Mouse (Mus musculus) megakaryocyte-erythroid progenitor cell, adult 5-6 weeks (primary cell): ENCODE data around the gene Gm28845. TPM values are rescaled to one million over a fixed set of nuclear protein-coding genes. Genes with fewer than 3 reads are reported as not detected.
A peak's percentile ranks its signal among the peaks of the same experiment; 100 is the strongest.

ENCODE experiments used
- ATAC-seq: replicated peaks from 2 replicates; pipeline ENCODE4 v1.8.0; 2016; ENCODE audit warnings: mild to moderate bottlenecking, inconsistent platforms; ENCODE audit not compliant: severe bottlenecking, poor library complexity, low FRiP score, low TSS enrichment
- total RNA-seq, 2 experiments: library from RNA; stranded (forward) in 1 of 2; stranded (reverse) in 1 of 2; fragments of 200-1000, 215-1000 nt in 1 of 2; fragments of >200 nt in 1 of 2; fragmentation: Nextera tagmentation in 1 of 2; gene quantifications; 2 replicates each; pipeline ENCODE4 v1.2.3; 2014 to 2017

Gene Gm28845
- total RNA-seq (2014; fragmentation: Nextera tagmentation) (not detected in 2 replicates), total RNA-seq (2017) (not detected in 2 replicates)

DNA sequence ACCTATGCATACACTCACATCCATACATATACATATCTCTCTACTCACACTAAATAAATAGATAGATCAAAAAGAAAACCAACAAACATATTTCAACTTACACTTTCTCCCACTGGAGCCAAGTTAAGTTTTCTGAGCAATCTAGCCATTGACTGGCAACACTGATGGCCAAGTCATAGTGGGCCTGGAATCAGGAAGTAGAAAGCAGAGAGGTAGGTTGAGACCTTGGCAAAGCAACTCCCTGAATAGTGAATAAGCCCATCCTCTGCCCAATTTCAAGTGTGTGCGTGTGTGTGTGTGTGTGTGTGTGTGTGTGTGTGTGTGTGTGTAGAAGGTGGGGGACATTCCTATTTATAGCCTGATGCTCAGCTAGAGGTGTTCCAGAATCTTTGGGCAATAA, at the start of gene Gm28845:
Gene Gm28845, minus strand, starts transcription at position 121 of the 400 bp plus-strand sequence.
- no peak for ATAC-seq

DNA sequence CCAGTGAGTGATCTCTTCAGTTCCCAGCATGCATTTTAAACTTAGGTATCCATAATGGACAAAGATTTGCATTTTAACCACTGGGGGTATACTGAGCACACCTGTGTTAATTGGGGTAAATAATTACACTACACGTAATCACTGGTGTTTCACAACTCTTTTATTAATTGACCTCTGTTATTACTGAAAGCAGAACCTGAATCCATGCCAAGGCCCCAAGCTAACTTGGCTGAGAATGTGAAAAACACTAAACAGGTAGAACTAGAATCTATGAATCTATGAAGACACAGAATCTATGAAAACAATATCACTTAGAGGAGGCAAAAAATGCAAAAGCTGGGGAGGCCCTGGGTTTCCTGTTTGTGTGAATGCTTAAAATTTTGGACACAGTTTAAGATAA, 48.1 kb upstream of the Gm28845 start:
- ATAC-seq: no peak

DNA sequence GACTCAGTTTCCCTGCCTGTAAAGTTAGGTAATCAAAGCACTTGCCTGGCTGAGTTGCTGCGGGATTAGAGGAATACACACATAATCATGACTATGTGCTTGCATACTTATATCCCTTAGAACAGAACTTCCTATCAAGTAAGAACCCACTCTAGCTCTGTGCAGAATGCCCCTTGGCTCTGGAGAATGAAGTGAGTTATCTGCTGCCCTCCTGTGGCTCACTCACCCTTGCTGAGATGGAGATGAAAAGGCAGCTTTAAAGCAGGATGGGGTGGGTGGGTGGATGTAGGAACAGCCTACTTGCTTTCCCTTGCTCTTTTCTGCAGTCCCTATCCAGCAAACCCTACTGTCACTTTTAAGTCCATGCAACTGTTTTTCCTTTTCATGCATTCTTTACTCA, 42.9 kb upstream of the Gm28845 start:
- no peak for ATAC-seq

DNA sequence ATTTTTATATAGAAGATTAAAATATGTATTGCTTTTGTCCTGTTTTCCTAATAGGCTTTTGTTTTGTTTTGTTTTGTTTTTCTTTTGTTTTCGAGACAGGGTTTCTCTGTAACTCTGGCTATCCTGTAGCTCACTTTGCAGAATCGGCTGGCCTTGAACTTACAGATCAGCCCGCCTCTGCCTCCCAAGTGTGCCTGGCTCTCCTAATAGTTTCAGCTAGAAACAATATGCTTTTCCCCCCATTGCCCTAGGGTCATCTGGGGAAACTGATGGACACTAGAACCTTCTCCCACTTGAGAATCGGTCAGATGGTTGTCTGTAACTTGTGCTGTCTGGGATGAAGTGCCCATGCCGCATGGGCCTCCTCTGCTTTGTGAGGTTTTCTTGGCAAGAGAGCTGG, 36.8 kb upstream of the Gm28845 start:
- ATAC-seq: no peak

DNA sequence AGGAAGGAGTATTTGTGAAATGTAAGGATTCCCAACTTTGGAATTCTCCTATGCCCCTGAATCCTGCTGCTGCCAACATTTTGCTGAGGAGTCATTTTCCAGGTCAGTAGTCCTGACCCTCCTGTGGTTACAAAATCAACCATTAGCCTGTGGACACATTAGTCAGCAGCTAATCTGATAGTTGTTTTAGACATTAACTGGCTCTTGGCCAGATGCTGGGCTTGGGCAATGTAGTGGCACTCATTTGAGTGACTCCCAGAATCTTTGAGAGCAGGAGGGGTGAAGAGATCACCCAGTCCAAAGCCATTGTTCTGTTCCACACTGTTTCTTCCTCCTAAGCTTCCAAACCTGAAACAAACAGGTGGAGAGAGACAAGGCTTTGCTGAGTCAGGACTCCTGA, 35.5 kb upstream of the Gm28845 start:
- no peak for ATAC-seq

DNA sequence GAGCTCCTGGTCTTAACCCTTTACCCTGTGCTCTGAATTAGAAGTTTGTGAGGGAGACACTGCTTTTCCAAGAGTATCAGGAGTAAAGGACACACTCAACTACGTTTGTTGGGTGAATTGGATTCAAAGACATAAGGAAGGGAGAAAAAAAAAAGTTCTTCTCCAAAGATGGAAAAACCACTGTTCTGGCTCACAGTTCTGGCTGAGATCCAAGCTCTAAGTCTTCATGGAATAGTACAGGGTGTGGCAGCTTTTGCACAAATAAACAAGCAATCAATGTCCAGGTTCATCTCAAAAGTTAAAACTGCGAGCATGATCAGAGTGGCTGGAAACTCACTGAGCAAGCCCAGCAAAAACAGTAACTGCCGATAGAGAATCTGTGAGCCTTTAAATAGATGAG, 28.6 kb upstream of the Gm28845 start:
- ATAC-seq: no peak

DNA sequence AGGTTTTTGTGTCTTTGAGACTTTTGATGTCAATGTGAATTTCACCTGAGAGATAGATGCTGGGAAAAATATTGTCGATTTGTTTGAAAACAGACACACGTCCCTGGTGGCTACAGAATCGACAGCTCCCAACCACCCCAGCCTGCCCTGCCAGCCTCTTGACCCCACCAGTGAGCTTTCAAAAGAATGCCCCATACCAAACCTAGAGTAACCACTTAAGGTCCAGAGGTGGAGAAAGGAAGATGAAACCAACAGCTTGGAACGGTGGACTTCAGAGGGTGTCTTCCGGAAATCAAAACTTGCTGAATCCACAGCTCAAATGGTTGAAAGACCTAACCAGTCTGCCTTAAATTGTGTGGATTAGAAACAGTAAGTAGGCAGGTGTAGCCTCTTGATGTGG, 28.0 kb upstream of the Gm28845 start:
- no peak for ATAC-seq

DNA sequence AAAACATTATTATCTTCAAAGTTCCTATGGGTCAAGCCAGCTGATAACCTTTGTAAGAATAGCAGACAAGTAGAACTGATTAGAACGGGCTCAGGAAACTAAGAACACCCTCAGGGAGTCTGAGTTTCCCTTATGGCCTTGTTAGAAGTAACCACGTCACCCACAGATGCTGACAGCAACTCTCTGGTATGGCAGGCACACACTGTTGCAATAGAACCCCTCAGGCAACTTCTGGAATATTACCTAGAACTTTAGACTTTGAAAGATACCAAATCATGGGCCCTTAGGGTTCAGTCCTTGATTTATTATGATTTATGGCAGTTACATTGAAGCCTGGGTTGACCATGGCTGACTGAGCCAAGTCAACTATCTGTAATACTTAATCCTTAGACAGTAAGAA, 27.2 kb upstream of the Gm28845 start:
- ATAC-seq: no peak

DNA sequence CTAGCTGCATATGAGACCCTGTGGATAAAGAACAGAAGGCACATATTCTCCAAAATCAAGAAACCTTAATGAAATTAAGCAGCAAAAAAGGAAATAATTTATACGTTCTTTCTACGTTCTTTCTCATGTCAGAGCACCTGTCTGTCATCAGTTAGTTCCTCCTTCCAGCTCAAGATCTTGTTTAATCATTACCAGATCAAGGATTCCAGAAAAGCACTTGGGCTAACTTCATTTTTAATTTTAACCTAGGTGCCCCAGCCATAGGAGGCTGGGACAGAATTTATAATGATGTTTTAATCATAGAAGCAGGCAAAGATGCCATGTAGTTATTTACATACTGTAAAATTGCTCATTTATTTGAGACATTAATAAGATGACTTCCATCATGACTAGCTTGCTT, 25.4 kb upstream of the Gm28845 start:
- no peak for ATAC-seq

DNA sequence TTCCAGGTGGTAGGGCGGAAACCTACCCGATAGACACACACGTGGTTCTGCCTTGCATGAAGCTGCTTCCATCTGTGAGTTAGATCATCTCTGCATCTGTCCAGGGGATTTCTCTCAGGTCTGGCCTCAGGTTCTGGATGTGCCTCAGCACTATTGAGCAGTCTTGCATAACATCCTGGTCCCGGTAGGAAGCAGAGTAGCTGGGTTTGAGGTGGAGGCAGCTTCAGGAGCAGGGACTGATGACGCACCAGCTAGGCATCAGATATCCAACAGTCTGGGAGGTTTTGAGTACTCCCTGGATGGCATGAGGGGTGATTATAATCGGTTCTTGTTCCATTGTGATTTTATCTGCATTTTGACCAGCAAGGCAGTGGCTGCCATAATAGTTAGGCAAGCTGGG, 18.2 kb upstream of the Gm28845 start:
- ATAC-seq: no peak

DNA sequence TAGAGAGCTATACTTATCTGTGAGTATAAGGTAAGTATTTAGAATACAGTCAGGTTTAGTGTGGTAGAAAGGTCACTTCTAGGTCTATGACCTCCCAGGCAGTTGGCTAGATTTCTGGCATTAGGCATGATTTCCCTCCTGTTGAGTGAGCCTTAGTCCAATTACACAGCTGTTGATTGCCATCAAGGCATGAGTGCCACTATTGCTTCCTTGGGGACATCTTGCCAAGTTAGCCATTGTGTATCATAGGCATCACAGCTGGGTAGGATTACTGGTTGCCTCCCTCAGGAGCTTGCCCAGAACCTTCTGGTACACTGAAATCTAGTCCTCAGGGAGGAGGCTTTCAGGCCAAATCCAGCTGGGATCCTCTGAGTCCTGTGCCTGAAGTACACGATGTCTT, 13.5 kb upstream of the Gm28845 start:
- ATAC-seq: no peak

DNA sequence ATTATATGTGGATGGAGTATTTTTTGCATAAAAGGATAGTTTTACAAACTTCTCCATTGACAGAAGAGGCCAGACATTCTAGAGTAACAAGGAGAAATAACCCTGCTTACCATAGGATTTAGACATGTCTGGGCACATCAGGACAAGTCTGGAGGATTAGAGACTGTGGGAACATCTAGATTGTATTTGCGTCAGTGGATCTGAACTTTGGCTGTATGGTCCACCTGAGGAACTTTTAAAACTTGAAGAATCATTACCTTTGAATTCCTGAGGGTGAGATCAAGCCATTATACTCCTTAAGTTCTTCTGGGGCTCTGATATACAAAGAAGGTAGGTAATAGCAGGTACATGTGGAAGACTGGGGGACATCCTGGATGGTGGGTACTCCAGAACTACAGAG, 12.3 kb upstream of the Gm28845 start:
- no peak for ATAC-seq

DNA sequence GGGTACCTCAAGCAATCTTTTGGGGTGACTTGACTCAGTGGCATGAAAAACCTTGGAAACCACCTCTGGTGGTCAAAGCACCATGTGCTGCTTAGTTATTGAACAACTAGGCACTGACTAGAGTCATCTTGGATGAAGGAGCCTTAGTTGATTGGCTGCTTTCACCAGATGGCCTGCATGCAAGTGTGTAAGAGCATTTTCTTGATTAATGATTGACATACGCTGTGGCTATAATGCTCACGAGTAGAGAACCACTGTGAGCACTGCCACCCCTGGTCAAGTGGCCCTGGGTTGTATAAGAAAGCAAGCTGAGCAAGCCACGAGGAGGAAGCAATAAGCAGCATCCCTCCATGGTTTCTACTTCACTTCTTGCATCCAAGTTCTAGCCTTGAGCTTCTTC, 10.9 kb upstream of the Gm28845 start:
- ATAC-seq: no peak

DNA sequence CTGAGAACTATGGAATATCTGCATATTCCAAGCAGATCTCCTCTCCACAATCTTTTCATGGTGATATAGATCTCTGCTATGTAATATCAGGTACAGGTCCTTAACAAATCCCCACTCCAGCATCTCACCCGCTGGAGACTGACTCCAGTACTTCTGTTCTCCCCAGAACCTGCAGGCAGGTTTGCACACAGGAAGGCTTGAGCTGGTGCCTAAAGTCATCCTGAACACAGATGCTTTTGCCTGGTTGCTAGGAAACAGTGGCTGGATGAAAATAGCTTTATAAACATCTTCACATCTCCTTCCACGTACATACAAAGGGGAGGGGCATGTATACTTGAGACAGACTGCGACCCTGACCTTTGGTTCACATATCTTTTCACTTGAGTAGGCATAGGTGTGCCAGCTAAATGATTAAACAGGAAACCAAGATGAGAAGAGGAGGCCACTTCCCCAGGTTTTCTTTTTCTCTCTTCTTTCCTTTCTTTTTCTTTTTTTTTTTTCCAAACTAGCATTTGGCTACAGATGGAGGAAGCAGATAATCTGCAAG, 10.3 kb upstream of the Gm28845 start:
- ATAC-seq: no peak

DNA sequence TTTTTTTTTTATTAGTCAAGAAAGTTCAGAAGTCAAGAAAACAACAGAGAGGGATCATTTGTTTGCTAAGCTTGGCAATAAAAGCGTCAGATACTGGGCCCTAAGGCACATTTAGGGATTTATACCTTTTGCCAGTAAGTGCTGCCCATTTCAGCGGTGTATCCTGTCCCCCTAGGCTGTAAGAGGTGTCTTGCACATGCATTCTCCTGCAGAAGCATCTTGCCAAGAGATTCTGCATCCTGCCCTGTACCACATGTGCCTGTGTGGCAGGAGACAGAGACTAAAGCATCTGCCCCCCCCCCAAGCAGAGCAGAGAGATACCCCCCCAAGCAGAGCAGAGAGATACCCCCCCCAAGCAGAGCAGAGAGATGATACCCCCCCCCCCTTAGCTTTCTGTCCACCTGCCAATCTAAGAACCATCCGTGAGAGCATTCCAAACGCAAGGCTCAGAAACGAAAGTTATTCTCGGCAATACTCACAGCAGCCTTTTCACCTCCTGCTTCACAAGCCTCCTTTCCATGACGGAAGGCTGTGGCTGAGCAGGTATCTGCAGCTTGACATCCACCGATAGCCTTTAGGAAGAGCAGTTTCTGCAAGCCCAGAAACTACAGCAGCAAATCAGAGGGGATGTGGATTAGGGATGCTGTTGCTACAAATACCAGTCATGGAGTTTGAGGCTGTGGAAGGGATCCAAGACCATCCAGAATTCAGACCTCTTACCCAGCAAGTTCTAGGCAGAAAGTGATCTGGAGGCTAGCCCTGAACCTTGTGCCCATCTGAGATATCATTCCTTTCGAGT, 3.4 kb upstream of the Gm28845 start, which contains the start of gene D630023F18Rik:
Gene D630023F18Rik, minus strand, starts transcription at position 641 of the 799 bp plus-strand sequence.
- ATAC-seq: no peak

DNA sequence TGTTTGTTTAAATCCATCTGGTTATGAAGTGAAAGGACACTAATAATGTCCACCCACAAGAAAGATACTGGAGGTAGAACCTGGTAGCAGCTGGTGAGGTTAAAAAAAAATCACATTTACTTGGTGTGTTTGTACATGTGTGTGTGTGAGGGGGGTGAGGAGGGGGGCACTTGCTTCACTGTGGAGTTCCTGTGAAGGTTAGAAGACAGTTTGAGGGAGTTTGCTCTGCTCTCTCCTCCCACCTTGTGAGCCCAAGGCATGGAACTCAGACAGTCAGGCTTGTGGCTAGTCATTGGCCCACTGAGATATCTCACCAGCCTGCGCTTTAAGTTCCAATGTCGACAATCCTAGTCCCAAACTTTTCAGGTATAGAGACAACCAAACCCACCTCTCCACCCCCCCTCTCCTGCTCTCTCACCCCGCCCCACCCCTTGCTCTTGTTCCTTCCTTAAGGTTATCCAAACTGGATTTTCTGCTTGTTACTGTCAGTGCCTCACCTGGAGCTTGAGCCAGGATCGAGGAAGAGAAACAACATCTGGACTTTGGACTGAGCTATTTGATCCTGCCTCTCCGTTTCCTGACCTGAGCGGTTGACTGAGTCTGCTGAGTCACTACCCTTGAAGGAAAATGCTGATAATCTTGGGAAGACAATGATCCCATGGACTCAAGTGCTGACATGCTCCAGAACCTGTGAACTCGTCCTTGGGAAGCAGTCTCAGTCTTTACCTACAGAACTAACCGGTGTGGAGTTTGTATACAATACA, 1.0 kb downstream of the Gm28845 start:
- no peak for ATAC-seq

DNA sequence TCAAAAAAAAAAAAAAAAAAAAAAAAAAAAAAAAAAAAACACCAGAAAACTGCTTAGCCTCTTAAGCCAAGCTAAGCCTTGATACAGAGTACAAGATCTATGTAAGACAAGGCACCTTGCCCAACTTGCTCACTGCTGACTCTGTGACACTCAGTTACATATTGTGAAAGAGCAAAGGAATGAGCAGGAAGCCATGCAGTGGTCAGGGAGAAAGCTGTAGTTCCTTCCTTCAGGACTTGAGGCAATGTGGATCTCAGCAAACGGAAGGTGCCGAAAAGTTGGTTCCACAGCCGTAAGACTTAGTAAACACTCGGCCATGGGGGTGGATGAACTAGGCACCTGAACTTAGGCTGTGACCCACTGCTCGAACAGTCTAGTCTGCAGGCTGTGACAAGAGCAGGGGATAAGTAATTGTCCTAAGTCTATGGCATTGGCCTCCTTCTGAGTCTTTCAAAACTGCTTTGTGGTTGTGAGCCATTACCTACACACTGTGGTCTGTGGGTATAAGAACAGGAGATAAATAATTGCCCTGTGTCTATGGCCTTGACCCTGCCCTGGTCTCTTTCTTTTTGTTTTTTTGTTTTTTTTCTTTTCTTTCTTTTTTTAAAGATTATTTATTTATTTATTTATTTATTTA, 5.7 kb downstream of the Gm28845 start:
- ATAC-seq: no peak

DNA sequence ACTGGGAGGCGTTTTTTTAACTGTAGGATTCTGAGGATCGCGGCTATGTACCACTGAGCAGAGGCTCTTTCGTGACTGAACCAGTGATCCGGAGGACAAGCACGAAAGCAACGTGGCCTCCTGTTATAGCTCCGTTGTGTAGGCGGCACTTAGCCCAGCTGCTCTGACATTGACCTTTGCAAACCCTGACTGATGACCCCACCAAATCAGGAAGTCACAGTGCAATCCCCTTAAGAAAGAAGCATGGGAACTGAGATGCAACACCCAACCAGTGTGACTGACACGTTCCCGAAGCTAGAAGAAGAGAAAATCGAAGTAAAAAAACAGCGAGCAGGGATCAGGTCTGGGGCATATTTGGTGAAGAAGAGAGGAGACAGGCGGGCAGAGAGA, 6.6 kb downstream of the Gm28845 start:
- no peak for ATAC-seq

DNA sequence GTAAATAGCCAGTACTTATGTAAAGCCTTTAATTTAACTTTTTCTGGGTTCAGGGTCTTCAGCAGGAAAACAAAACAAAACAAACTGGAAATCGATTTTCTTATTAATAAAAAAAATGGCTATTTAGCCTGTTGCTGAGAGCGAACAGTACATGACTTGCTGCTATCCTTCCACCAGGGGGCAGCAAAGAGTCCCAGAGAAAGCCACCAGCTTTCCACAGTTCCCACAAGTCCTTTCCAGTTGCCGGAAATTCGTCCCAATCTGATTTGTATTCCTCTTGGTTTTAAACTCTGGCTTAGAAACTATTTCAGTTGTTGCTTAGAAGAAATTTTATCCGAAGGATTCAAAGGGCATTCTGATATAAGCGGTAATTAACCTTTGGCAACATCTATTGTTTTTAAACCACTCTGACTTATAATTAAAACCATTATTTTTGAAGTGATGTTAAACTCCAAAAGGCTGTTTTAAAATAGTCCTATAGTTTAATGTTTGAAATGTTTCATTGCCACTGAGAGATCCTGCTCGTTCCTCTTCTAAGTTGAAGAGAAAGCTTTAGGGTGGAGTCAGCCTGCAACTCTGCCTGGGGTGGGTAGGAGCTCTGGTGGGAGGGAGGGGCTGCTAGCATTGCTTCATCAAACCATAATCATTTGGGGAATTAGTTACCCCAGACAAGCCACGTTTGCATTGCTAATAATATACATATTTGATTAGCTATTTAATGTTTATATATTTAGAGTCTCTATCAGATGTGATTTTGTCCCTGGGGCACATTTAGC, 7.1 kb downstream of the Gm28845 start:
- ATAC-seq: peak; percentile 77
